Mouse (Mus musculus) central nervous system, embryonic 18 days (tissue): ENCODE measurements around the gene Dcun1d4. TPM values are rescaled to one million over a fixed set of nuclear protein-coding genes. Genes with fewer than 3 reads are reported as not detected.

ENCODE experiments used
- polyA plus RNA-seq: library from polyadenylated mRNA; depleted of rRNA; stranded (reverse); fragments of >200 nt; gene quantifications from 2 replicates; pipeline ENCODE4 v1.2.3, GENCODE M21; 2012; rRNA removed

Gene Dcun1d4
- polyA plus RNA-seq, result 36.3 and 37.1 TPM in 2 replicates

GRCm38 (mm10) chr5:73480700-73481099 is at the start of gene Dcun1d4:
Dcun1d4 (plus strand) TSS chr5:73481000.

Other genes starting within 250 kb of the Dcun1d4 start
- gene Fryl, start 224.4 kb upstream of the Dcun1d4 start, polyA plus RNA-seq, result 45.4 and 48.1 TPM in 2 replicates
- 251 and 255 TPM in 2 replicates for gene Ociad1, start 188.2 kb upstream of the Dcun1d4 start, polyA plus RNA-seq
- 10.4 and 12.8 TPM in 2 replicates for gene Ociad2, start 140.0 kb upstream of the Dcun1d4 start, polyA plus RNA-seq
- gene Cwh43, start 74.9 kb upstream of the Dcun1d4 start, polyA plus RNA-seq, result 0.40 and 1.4 TPM in 2 replicates
- gene Lrrc66, start 151.5 kb downstream of the Dcun1d4 start, polyA plus RNA-seq, result not detected in 2 replicates
- gene Sgcb, start 166.8 kb downstream of the Dcun1d4 start, polyA plus RNA-seq, result 31.3 and 34.0 TPM in 2 replicates
- gene Spata18, start 170.4 kb downstream of the Dcun1d4 start, polyA plus RNA-seq, result 0.62 and 0.98 TPM in 2 replicates